Mouse (Mus musculus) ovary, adult 10 weeks (tissue): ENCODE measurements around the gene Bcl2l14. TPM values are rescaled to one million over a fixed set of nuclear protein-coding genes. Genes with fewer than 3 reads are reported as not detected.

Source experiments
- polyA plus RNA-seq: library from polyadenylated mRNA; stranded (reverse); fragments of 350-450 nt; fragmentation: Illumina TruSeq; extraction: RNeasy Lipid Tissue Mini Kit (QIAGEN cat#74804); gene quantifications from one replicate; pipeline ENCODE4 v1.2.3, GENCODE M21; 2014

The Bcl2l14 gene
- polyA plus RNA-seq = 0.40 TPM

GRCm38 (mm10) chr6:134396018-134396417 lies at the start of gene Bcl2l14:
Gene Bcl2l14, plus strand, starts transcription at chr6:134396318.

Other genes starting within 250 kb of the Bcl2l14 start
- 134 TPM for gene Lrp6, start 170.6 kb downstream of the Bcl2l14 start, polyA plus RNA-seq
- 8.5 TPM for gene Mansc1, start 236.2 kb downstream of the Bcl2l14 start, polyA plus RNA-seq
- 4.0 TPM for gene Borcs5, start 243.2 kb downstream of the Bcl2l14 start, polyA plus RNA-seq